Mouse (Mus musculus): ENCODE data around the gene Kmt2a. TPM values are rescaled to one million over a fixed set of nuclear protein-coding genes. Genes with fewer than 3 reads are reported as not detected.

Kmt2a gene
- polyA plus RNA-seq, 1 experiment from 2014 or later: 29.5 TPM

DNA sequence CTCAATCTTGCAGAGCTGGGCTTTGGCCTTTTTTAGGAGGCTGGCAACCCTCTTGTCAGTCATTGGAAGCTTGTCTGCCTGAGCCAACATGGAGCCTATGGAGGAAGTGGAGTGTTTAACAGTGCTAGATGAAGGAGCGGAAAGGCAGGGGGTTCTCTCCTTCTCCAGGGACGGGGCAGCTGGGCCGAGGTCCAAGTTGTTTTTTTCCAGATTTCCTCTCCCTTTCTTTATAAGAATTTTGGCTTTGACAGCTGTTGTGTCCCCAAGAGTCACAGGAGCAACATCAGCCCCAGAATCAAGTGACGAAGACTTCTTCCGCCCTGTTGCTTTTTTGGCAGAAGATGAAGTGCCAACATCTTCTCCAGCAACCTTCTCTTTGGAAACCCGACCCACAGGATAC is 33.6 kb downstream of the Kmt2a start:
- no peak for ATAC-seq (ENCODE audit: low FRiP score)
- H3K4me3 ChIP-seq: no peak overlapping the region
- no peaks in the 10 kb centered on the region for H3K27me3 ChIP-seq
- H3K27ac ChIP-seq: no peak overlapping the region
- no peak overlapping the region for H3K4me2 ChIP-seq (replicated peaks)
- H3K9ac ChIP-seq: no peak overlapping the region
- H3K9me3 ChIP-seq (replicated peaks): no peaks in the 10 kb centered on the region
- peaks cover 70% of the 10 kb centered on the region for H3K36me3 ChIP-seq
- WGBS: 92% methylated on average over 6 of the region's 6 CpGs
- H3K4me1 ChIP-seq: no peaks in the 10 kb centered on the region

DNA sequence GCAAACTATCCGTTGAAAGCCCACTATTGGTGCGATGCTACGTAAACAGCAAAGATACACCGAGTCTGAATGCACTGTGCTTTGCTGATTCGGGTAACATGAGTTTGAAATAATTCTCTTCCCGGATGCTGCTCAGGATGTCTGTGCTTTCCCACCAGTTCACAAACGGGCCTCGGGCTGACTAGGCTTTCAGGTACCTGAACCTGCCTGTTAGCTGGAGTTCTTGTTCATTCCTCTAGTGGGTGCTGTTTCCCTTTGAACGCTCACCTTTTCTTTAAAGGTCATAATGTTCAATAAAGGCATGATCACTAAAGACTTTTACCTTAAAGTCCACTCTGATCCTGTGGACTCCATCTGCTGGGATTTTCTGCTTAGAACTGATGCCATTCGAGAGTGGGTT is 39.9 kb downstream of the Kmt2a start:
- no peak overlapping the region for H3K4me3 ChIP-seq
- no peaks in the 10 kb centered on the region for H3K4me1 ChIP-seq
- H3K27ac ChIP-seq: no peak overlapping the region
- H3K9me3 ChIP-seq (replicated peaks): no peaks in the 10 kb centered on the region
- H3K4me2 ChIP-seq (replicated peaks): no peak overlapping the region
- no peaks in the 10 kb centered on the region for H3K27me3 ChIP-seq
- H3K36me3 ChIP-seq: peaks cover 87% of the 10 kb centered on the region
- 92% methylated on average over 10 of the region's 10 CpGs for WGBS
- no peak overlapping the region for H3K9ac ChIP-seq
- ATAC-seq (ENCODE audit: low FRiP score): no peak

DNA sequence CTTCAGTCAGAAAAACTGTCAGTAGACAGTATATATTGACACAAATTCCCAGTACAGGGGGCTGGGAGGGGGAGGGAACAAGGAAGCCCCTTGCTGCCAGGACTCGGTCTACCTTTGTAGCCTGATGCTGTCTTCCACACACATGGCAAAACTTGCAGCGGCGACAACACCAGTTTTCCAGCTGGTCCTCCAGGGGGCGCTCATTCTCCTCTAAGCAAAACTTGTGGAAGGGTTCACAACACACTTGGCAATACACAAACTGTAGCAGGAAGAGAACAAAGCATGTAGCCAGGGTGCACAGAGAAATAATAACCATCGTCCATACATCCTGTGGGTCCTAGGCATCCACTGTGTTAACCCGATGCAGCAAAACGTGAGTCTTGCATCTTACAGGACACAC is 44.7 kb downstream of the Kmt2a start:
- Histone ChIP-seq H3K36me3 (peaks cover 90% of the 10 kb centered on the region), H3K4me1 (no peaks in the 10 kb centered on the region), H3K4me3 (no peak overlapping the region), H3K4me2 (replicated peaks) (no peak overlapping the region), H3K27me3 (no peaks in the 10 kb centered on the region), H3K9me3 (replicated peaks) (no peaks in the 10 kb centered on the region), H3K9ac (no peak overlapping the region), H3K27ac (no peak overlapping the region)
- 48% methylated on average over 7 of the region's 7 CpGs for WGBS
- no peak for ATAC-seq (ENCODE audit: low FRiP score)

DNA sequence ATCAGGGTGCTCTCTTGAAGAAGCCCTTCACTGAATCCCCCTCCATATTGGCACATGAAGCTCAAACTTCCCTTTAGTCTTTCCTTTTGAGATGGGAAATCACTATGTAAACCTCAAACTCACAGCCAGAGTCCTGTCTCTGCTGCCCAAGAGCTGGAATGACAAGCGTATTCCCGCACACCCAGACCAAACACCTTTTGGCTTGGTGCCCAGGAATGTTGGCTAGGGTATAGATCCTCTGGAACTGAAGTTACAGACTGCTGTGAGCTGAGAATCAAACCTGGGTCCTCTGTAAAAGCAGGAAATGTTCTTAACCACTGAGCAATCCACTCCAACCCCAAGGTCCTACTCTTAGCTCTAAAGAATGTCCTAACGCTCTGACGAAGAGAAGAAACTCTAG is 48.7 kb downstream of the Kmt2a start:
- Histone ChIP-seq H3K4me1 (no peaks in the 10 kb centered on the region), H3K9ac (no peak overlapping the region), H3K9me3 (replicated peaks) (no peaks in the 10 kb centered on the region), H3K4me3 (no peak overlapping the region), H3K27me3 (no peaks in the 10 kb centered on the region), H3K4me2 (replicated peaks) (no peak overlapping the region), H3K36me3 (peaks cover 91% of the 10 kb centered on the region), H3K27ac (no peak overlapping the region)
- no peak for ATAC-seq (ENCODE audit: low FRiP score)
- 94% methylated on average over 4 of the region's 4 CpGs for WGBS

DNA sequence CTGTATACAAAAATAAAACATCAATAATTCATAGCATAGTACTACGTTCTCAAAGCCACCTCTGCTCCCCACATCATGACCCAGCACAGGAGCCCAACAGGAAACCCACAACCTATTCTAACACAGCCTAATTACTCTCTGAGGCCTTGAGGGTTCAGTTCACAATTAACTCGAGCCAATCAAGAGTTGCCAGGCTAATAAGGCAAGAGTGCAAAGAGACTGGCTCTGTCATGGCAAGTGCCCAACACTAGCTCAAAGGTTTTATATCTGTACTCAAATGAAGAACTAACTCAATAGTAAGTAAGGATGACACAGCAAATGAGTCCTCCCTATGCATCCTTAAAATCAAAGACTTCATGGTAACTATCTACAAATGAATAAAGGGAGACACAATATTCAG is 50.6 kb downstream of the Kmt2a start:
- Histone ChIP-seq H3K4me1 (no peaks in the 10 kb centered on the region), H3K4me2 (replicated peaks) (no peak overlapping the region), H3K36me3 (peaks cover 94% of the 10 kb centered on the region), H3K27ac (no peak overlapping the region), H3K9me3 (replicated peaks) (no peaks in the 10 kb centered on the region), H3K9ac (no peak overlapping the region), H3K4me3 (no peak overlapping the region), H3K27me3 (no peaks in the 10 kb centered on the region)
- no peak for ATAC-seq (ENCODE audit: low FRiP score)
- WGBS: 88% methylated on average over 2 of the region's 2 CpGs

DNA sequence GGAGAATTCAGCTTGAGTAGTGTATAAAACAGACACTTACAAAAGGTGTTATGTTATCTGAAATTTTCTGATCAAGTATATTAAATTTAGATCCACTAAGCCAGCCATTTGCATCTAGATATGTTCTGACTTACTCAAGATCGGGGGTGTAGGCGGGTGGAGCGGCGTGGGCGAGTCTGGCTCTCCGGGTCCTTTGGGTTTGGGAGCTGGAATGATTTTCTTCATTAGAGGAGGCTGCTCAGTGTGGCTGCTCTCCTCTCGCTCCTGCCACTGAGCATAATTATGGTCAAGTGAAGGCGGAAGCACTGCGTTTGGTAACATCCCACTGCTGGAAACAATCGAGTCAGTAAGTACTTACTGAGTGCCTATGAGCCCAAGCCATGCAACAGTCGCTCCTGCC is 52.2 kb downstream of the Kmt2a start:
- Histone ChIP-seq H3K4me2 (replicated peaks) (no peak overlapping the region), H3K27ac (no peak overlapping the region), H3K4me3 (no peak overlapping the region), H3K9me3 (replicated peaks) (no peaks in the 10 kb centered on the region), H3K36me3 (peaks cover 93% of the 10 kb centered on the region), H3K27me3 (no peaks in the 10 kb centered on the region), H3K4me1 (no peaks in the 10 kb centered on the region), H3K9ac (no peak overlapping the region)
- 95% methylated on average over 11 of the region's 11 CpGs for WGBS
- ATAC-seq (ENCODE audit: low FRiP score): no peak

DNA sequence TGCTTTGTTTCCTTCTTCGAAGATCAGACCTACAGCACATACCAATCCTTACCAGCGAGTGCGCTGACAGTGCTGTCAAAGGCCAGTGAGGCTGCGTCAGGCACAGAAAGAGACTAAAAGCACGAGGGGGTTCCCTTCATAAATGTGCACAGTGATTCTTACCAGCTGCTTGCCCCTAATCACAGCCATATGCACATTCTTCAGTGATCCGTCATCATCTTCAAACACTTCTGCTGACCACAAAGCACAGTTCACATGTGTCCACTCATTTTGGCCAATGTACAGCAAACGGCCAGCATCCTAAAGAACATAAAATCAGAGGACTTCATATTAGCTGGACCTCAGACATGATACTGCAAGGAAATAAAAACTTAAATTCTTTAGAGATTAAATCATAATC is 54.4 kb downstream of the Kmt2a start:
- ATAC-seq (ENCODE audit: low FRiP score): no peak

DNA sequence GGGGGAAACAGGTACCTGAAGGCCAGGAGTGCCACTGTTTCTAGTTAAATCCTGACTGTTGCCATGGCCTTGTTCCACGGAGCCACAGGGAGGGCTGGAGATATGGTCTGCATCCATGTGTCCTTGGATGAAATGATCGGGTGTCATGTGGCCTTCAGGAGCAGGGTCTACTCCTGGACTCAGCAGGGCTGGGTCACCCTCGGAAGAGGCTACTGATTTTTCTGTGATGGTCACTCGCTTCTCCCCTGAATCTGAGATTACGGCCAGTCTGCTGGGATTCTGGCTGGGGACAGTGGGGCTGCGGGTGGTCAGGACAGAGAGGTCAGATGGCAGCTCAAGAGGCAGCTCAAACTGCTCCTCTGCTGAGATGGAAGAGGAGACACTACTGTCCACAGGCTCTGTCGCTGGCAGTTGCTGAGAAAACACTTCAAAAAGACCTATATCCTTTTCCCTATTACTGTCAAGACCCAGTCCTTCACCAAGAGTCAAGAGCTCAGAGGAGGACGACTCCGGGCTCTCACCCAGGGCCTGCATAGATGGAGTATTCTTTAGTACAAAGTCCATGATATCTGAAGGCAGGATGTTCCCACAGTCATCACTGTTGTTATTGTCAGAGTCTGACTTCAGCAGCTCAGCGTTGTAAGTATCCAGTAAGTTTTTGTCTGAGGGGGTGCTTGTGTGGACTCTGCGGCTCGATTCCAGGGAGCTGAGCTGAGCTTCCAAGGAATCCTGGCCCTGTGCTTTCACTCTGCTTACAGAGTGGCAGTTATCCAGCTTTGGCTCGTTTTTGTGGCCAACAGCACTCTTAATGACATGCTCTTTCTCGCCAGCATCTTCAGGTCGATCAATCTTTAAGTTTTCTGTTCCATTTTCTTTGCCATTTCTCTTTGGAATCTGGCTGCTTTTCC is 60.9 kb downstream of the Kmt2a start:
- Histone ChIP-seq H3K36me3 (peaks cover 99% of the 10 kb centered on the region), H3K9me3 (replicated peaks) (no peaks in the 10 kb centered on the region), H3K4me3 (no peak overlapping the region), H3K9ac (no peak overlapping the region), H3K27ac (no peak overlapping the region), H3K4me2 (replicated peaks) (no peak overlapping the region), H3K4me1 (no peaks in the 10 kb centered on the region), H3K27me3 (no peaks in the 10 kb centered on the region)
- ATAC-seq (ENCODE audit: low FRiP score): no peak
- 90% methylated on average over 15 of the region's 15 CpGs for WGBS

More for the DNA sequence above, 54.4 kb downstream of the Kmt2a start:
- Histone ChIP-seq H3K4me3 (no peak overlapping the region), H3K27ac (no peak overlapping the region), H3K36me3 (peaks cover 93% of the 10 kb centered on the region), H3K27me3 (no peaks in the 10 kb centered on the region), H3K4me1 (no peaks in the 10 kb centered on the region), H3K9me3 (replicated peaks) (no peaks in the 10 kb centered on the region), H3K4me2 (replicated peaks) (no peak overlapping the region), H3K9ac (no peak overlapping the region)
- 81% methylated on average over 7 of the region's 7 CpGs for WGBS

DNA sequence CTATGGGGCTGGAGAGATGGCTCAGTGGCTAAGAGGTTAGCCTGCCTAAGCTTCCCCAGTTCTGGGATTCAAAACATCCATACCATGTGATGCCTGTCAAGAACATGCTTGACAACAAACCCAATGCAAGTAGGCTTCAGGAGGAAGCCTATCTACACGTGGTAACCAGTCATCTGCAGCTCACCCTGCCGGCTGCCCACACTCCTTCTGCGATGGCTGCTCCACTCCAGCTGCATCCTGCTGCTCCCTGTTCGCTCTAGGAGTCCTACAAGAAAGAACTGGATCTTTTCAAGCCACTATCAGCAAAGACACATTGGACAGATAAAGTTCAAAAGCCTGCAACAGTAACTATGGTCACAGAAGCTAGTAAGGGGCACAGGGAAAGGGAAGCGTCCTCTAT is 63.6 kb downstream of the Kmt2a start:
- no peak for ATAC-seq (ENCODE audit: low FRiP score)
- H3K4me2 ChIP-seq (replicated peaks): no peak overlapping the region
- no peaks in the 10 kb centered on the region for H3K27me3 ChIP-seq
- H3K36me3 ChIP-seq: peaks cover 100% of the 10 kb centered on the region
- H3K27ac ChIP-seq: no peak overlapping the region
- no peak overlapping the region for H3K4me3 ChIP-seq
- H3K9ac ChIP-seq: no peak overlapping the region
- no peaks in the 10 kb centered on the region for H3K9me3 ChIP-seq (replicated peaks)
- 86% methylated on average over 5 of the region's 5 CpGs for WGBS
- no peaks in the 10 kb centered on the region for H3K4me1 ChIP-seq

DNA sequence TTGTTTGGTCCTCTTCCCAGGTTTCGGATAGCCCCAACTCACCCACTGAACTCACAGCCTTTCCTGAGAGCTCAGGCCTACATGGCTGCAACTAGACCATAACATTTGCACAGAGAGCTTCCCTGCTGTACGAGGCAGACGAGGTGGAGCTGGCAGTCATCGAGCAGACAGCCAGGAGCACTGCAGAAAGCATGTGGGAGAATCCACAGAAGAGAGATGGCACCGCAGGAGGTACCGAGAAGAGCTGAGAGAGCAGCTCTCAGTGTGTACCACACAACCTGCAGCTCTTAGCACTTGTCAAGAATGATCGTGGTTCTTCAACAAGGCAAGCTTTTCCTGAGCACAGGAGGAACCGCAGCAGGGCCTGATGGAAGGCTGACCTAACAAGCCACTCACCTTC is 66.9 kb downstream of the Kmt2a start:
- no peaks in the 10 kb centered on the region for H3K9me3 ChIP-seq (replicated peaks)
- no peak for ATAC-seq (ENCODE audit: low FRiP score)
- WGBS: 96% methylated on average over 8 of the region's 8 CpGs

DNA sequence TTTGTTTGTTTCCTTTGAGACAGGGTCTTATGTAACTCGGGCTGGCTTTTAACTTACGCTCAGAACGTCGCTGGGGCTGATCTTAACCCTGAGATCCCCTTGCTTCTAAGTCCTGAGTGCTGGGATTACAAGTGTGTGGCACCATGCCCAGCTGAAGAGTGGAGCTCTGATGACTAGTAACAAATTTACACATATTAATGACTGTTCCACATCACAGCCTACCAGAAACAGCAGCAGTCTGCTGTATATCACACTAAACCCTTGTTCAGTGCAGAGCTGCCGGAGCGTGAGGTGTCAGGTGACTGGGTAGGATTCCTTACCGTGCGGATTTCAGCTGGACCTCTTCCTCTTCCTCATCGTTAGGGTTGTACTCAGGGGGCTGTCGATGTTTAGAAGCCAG is 70.8 kb downstream of the Kmt2a start:
- H3K4me3 ChIP-seq: no peak overlapping the region
- WGBS: 92% methylated on average over 10 of the region's 10 CpGs
- no peak for ATAC-seq (ENCODE audit: low FRiP score)

More for the DNA sequence above, 66.9 kb downstream of the Kmt2a start:
- H3K4me1 ChIP-seq: no peaks in the 10 kb centered on the region
- H3K27ac ChIP-seq: no peak overlapping the region
- H3K4me3 ChIP-seq: no peak overlapping the region
- no peaks in the 10 kb centered on the region for H3K27me3 ChIP-seq
- no peak overlapping the region for H3K4me2 ChIP-seq (replicated peaks)
- H3K36me3 ChIP-seq: peaks cover 99% of the 10 kb centered on the region
- H3K9ac ChIP-seq: no peak overlapping the region

DNA sequence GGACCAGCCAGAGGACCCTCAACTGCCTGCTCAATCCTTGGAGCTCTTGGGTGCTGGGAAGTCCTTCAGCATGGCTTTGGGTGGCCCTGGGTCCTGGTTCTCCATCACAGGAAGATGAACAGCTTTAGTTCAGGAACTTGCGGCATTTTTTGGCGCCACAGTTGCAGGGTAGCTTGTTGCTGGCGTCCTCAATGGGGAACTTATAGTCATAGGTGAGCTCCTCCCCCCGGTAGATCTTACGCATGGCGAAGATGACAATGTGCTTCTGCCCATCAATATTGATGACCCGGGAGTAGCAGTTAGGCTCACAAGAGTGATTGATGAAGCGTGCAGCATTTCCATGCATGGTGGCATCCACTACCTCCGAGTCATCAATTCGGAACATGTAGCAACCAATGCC is 73.3 kb downstream of the Kmt2a start:
- H3K27ac ChIP-seq: no peak overlapping the region
- no peak overlapping the region for H3K9ac ChIP-seq
- ATAC-seq (ENCODE audit: low FRiP score): no peak
- H3K36me3 ChIP-seq: peaks cover 79% of the 10 kb centered on the region
- H3K4me1 ChIP-seq: no peaks in the 10 kb centered on the region
- 96% methylated on average over 10 of the region's 10 CpGs for WGBS
- H3K4me2 ChIP-seq (replicated peaks): no peak overlapping the region
- no peaks in the 10 kb centered on the region for H3K27me3 ChIP-seq
- no peaks in the 10 kb centered on the region for H3K9me3 ChIP-seq (replicated peaks)
- no peak overlapping the region for H3K4me3 ChIP-seq

More for the DNA sequence above, 70.8 kb downstream of the Kmt2a start:
- Histone ChIP-seq H3K27ac (no peak overlapping the region), H3K9ac (no peak overlapping the region), H3K36me3 (peaks cover 97% of the 10 kb centered on the region), H3K27me3 (no peaks in the 10 kb centered on the region), H3K4me1 (no peaks in the 10 kb centered on the region), H3K9me3 (replicated peaks) (no peaks in the 10 kb centered on the region), H3K4me2 (replicated peaks) (no peak overlapping the region)

DNA sequence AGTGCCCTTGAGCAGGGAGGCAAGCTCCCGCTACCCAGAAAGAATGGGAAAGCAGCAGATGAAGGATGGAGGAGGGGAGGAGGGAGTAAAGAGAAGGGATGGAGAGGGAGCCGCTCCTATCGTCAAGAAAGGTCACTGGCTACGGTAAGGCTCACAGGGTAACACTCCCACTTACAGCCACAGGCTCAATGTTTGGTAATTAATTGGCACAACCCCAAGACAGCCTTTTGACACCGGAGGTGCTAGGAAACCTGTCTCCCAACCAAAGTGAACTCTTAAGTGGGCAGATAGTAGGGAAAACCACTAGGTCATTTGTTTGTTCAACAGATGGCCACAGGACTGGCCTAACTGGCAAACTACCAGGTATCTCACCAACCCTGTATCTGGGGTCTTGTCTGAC is 74.0 kb downstream of the Kmt2a start:
- no peak overlapping the region for H3K4me2 ChIP-seq (replicated peaks)
- no peaks in the 10 kb centered on the region for H3K4me1 ChIP-seq
- H3K27ac ChIP-seq: no peak overlapping the region
- no peak for ATAC-seq (ENCODE audit: low FRiP score)
- H3K9ac ChIP-seq: no peak overlapping the region
- no peaks in the 10 kb centered on the region for H3K27me3 ChIP-seq
- 70% methylated on average over 5 of the region's 5 CpGs for WGBS
- H3K4me3 ChIP-seq: no peak overlapping the region
- H3K9me3 ChIP-seq (replicated peaks): no peaks in the 10 kb centered on the region
- H3K36me3 ChIP-seq: peaks cover 72% of the 10 kb centered on the region
